Mouse (Mus musculus) adrenal gland, postnatal 36 days (tissue): ENCODE results near the gene Ift46. TPM values are rescaled to one million over a fixed set of nuclear protein-coding genes. Genes with fewer than 3 reads are reported as not detected.

Experiments
- DNase-seq, 2 experiments: peaks; one replicate each; pipeline ENCODE4 v3.0.0; 2021; ENCODE audit warnings: mixed read lengths in 1 of 2
- long read RNA-seq, 2 experiments: library from polyadenylated mRNA; stranded (forward); transcript quantifications; one replicate each; pipeline ENCODE4 v2.0.0; 2021; ENCODE audit warnings: borderline sequencing depth in 2 of 2
- total RNA-seq, 2 experiments: library from RNA; stranded (reverse); gene quantifications; 2 replicates each; pipeline ENCODE4 v1.2.3; 2021

Gene Ift46
- 10 to 100 TPM; 68.9 to 97.6 TPM for total RNA-seq
- long read RNA-seq, experiment 1, full-length matches to known transcripts, result 7 of 11 reads
- long read RNA-seq, experiment 1, partial matches to known transcripts, result 3 of 11 reads
- long read RNA-seq, experiment 1, other reads (novel, unspliced or antisense), result 1 of 11 reads
- long read RNA-seq, experiment 2, full-length matches to known transcripts, result 4 of 7 reads
- long read RNA-seq, experiment 2, partial matches to known transcripts, result 2 of 7 reads
- long read RNA-seq, experiment 2, other reads (novel, unspliced or antisense), result 1 of 7 reads

DNA sequence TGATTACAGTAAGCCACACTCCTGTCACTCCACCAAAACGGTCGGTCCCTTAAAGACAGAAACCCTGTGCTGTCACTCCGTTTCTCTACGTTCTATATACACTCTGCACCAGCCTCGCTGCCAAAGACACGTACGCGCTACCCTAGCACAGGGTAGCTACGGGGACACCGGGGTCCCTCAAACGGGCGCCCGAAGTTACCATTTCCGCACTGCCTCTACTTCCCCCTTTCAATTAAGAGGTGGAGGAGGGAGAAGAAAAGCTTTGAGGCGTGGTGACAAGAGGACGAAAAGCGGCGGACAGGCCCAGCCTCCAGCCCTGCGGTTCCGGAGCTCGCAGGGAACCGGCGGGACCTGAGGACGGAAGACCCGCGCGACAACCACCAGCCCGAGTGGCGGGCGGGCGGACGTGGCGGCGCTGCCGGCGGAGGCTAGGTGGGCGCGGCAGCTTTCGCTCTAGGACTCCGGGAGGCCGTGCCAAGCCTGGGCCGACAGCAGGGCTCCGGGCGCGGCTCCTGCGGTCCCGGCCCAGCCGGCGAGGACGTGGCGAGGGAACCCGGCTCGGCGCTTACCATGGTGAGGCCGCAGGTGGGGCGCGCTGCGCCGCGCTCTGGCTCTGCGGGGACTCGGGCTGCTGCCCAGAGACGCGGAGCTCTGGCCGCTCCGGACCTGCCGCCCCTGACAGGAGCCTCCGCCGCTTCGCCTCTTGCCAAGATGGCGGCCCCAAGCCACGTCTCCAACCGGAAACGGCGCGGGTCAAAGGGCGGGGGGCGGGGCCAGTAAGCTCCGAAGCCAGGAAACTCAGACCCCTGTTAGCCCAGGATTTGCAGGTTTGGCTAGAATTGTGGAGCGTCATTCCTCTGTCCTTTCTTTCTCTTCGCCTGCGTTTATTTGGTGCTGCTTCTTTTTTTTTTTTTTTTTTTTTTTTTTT, at the start of gene Ift46, which contains the start of gene Arcn1:
TSS of gene Ift46 (plus strand) at position 808 of the 928 bp plus-strand sequence.
TSS of gene Arcn1 (minus strand) at position 745 of the 928 bp plus-strand sequence.
- peak; percentile 87 for DNase-seq

DNA sequence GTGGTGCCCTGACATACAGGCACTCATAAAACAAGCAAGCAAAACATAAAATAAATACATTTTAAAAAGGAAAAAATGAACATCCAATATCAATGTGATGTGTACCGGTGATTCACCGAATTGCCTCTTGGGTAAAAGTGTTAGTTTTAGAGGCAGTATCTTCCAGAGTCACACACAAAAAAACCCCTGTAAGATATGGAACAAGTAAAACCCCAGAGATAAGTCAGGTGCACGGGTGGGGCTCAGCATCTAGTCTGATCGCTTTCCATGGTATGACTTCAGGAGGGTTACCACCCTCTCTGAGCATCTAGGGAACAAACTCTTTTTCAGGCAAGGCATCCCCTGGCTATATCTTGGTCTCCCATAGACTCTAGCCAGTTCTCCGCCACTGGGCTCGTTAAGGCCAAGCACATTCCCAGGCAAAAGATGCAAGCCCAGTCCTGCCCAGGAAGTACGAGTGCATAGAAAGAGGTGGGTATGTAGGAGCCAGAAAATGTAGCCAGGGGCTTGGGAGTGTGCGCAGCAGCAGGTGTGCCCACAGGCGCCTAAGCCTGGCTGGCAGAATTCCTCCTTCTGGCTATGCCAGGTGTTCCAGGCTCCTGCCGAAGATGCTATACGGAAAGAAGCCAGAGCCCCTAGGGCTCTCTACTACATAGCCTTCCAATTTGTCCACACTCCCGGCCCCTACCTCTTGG, 48.6 kb upstream of the Ift46 start:
- DNase-seq, result no peak

DNA sequence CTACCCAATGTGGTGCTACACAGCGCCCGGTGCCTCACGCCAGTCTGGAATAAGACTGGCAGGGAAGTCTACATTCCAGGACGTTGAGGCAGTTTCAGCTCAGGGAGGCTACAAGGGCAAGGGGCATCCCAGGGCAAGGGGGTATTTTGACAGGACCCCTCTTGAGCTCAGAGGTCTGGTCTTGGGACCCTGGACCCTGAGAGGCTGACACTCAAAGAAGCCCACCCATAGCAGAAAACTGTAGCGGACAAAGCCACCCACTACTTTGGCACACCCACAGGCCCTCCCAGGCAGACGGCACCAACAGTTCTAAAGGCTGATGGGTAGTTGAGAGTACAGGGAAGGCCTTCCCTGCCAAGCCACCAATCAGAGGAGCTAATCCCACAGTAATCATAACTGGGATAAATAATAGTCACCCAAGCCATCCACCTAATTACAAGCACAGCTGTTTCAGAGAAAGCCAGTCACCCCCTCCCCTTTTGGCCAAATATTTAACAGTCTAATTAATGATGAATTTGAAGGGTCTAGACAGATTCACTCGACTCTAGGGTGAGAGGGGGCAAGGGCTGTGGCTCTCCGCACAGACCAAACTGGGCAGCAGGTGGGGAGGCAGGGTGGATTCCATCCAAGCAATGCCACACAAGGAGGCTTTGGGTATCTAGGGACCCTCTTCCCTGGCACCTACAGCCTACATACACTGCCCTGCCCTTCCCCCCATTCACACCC, 47.9 kb upstream of the Ift46 start:
- DNase-seq, result no peak

GRCm38 (mm10) chr9:44720358-44721153, 47.2 kb upstream of the Ift46 start:
- no peak for DNase-seq

DNA sequence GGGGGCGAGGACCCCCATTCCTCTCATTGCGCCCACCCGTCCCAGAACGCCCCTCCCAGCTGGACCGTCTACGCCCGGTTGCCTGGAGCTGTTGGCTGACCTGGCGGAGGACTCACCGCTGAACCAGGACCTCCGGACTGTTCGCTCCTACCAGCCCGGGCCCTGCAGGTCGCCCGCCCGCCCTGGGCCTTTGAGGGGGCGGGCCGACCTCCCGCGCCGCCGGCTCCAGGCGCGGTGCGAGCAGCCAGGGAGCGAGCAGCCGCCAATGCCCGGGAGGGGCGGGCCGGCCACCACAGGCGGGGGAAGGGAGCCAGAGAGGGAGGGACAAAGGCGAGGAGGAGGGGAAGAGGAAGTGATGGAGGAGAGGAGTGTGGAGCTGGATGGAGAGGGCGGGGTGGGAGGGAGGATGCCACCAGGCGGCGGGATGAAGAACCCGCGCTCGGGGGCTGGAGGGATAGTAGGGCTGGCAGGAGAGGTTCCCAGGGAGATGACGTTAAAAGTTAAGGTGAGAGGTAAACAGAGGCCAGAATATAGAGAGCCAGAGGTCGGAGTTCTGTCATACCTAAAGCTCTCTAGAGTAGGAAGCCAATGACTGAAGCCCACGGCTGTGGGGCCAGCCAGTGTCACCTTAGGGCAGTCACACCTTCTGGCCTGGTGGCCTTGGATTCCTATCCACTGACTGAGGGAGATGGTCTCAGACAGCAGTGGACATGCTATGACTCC, 46.4 kb upstream of the Ift46 start:
- peak; percentile 92 to 93 for DNase-seq

- no peak for DNase-seq
Measured at GRCm38 (mm10) chr9:44721877-44722186, 45.9 kb upstream of the Ift46 start.

DNA sequence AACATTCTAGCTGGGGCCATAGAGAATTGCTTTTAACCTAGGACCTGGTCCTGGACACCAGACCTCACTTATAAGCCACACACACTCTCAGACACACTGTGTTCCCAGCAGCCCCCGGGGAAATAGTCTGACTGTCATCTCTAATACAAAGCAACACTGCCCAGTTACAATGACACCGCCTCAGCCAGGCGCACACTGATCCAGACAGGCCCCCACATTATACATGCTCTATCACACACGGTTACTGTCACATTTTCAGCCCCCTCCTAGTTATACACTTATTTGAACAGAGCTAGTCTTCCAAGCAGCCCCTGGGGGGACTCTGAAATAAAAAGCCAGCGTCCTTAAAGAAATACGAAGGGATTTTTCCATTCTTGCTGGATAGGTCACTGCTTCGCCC, 45.1 kb upstream of the Ift46 start:
- no peak for DNase-seq

- no peak for DNase-seq
Measured at GRCm38 (mm10) chr9:44723008-44723407, 44.7 kb upstream of the Ift46 start.

- DNase-seq, result no peak
Measured at GRCm38 (mm10) chr9:44723521-44724041, 44.1 kb upstream of the Ift46 start.

GRCm38 (mm10) chr9:44724223-44724622, 43.5 kb upstream of the Ift46 start:
- peak; percentile 47 to 71 for DNase-seq

GRCm38 (mm10) chr9:44724665-44725064, 43.0 kb upstream of the Ift46 start:
- DNase-seq, result no peak

DNA sequence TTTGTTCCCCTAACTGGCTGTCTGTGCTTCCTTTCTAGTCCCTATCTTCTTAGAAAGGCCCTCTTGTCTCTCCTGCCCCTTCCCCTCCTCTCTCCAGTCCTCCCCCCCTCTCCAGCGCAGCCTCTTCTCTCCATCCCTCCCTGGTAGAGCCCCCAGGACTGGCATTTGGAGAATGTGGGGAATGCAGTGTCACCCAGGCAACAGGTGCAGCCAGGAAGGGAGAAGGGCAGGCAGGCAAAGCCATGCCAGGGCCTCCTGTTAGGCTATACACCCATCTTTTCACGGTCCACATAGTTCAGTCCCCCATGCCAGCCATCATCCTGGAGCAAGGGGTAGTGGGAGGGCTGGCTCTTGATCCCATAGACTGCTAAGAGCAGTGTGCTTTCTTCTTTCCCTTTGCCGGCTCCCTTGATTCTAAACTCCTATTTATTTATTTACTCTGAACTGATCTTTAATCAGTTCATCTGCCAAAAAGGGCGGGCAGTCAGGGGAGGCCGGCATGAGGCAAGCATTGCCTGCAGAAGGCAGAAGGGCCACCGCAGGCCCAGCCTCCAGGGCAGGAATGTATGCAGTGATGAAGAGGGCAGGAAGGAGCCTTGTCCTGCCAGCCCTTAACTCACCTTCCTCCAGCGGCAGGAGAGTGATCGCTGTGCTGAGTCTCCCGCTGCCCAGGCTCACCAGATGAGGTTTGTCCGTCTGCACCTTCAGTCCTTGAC, 41.1 kb upstream of the Ift46 start:
- no peak for DNase-seq

DNA sequence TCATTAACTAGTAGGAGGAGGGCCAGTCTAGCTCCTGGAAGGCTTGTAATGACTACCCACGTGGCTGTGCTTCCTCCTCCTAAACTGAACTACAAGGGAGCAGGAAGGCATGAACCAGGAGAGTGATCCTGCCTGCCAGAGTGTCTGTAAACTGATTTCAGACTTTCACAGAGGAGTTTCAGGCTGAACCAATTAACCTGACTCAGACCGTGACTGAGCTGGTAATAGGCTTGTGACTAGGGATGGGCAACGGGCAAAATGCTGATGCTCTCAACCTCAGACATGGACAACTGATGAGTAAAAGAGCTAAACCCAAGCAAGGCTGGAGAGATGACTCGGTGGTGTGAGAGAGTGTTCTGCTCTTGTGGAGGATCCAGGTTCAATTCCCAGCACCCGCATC, 40.3 kb upstream of the Ift46 start:
- DNase-seq, result no peak

DNA sequence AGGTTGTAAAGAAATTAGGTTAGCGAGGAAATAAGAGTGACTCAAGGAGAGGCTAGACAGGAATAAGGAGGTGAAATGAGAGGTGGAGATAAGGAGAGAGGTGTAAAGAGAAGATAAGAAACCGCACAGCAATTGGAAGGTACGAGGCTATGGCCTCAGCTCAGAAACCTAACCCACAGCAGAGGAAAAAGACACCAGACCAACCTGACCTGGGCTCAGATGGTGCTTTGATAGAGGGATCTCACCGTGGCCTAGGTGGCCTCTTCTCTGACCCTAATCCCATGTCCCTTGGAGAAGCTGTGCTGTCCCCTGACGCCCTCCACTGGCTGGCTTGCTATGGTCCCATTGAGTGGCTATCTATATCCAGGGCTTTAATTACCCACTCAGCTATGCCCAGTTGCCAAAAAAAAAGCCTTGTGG, 35.6 kb upstream of the Ift46 start:
- no peak for DNase-seq

DNA sequence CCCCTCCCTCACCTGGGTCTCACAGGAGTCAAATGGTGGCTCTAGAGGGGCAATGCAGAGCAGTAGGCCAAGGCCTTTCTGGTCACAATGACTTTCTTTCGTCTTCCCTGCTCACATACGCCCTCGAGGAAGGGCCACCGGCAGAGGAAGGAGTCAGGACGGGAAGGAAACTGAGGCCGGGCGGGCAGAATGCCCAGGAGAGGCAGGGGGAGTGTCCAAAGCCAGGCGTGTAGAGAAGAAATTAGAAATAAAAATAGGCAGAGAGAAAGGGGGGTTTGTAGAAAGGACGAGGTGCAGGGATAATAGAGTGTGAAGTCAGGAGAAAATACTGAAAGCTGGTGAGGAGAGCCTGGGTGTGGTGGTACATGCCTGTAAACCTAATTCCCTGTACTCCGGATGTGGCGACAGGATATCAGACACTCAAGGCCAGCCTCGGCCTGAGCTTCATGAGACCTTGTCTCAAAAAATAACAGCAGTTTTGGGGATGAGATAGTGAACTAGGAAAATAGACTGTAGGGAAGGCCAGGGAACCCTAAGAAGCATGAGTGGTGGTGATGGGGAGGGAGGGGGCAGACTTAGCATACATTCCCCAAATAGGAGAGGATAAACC, 34.7 kb upstream of the Ift46 start:
- peak in 1 of 2 experiments; percentile 51 for DNase-seq

DNA sequence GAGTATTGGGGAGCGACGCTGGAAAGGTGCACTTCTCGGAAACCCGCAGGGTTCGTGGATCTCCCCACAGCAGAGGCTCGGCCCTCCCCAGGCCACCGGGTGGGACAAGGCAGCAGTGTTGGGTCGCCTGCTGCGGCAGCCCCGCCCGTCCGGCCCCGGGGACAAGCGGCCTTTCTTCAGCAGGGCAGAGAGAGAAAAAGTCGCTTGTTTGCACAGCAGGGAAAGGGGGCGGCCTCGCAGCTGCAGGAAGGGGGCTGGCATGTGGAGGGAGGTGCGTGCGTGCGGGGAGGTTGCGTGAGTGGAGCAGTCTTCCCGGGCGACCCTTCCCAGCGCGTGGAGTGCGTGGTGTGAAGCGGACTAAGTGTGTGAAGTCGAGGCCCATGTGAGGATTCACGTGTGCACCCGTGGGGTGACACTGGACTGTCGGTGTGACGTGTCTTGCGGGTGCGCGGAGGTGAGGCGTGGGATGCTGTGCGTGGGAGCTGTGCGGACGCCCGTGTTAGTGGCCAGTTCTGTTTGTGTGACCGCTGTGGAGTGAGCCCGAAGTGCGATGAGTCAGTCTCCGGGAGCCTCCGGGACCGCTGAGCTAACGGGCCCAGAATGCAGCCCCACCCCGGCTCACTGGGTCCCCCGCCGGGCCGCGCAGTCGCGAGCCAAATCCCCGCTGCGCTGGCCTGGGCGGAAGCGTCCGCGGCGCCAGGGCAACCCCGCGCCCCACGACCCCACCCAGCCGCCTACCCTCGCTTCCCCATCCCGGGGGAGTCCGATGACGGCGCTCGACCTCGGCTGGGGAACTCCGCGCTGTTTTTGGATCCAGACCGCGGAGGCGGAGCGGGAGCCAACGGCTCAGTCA, 33.8 kb upstream of the Ift46 start:
- DNase-seq, result peak; percentile 83 to 89

GRCm38 (mm10) chr9:44734524-44735494, 32.9 kb upstream of the Ift46 start, which contains the start of gene Phldb1:
TSS of gene Phldb1 (minus strand) at chr9:44735198.
- DNase-seq, result peak; percentile 77 to 91
